Mouse (Mus musculus): Measurements from ENCODE around the gene Setd4. TPM values are rescaled to one million over a fixed set of nuclear protein-coding genes. Genes with fewer than 3 reads are reported as not detected.

Gene Setd4
- polyA plus RNA-seq (2012; rRNA removed), result 19.4 and 20.1 TPM in 2 replicates

GRCm38 (mm10) chr16:93603439-93604212 is at the start of gene Setd4:
TSS of gene Setd4 (minus strand) at chr16:93604063.

GRCm38 (mm10) chr16:93627761-93628400 is 24.0 kb upstream of the Setd4 start, which contains the start of gene Gm5678:
TSS of gene Gm5678 (plus strand) at chr16:93628097.

GRCm38 (mm10) chr16:93605553-93605952 is 1.7 kb upstream of the Setd4 start, which contains the start of gene Cbr1:
TSS of gene Cbr1 (plus strand) at chr16:93605853.

Other genes starting within 250 kb of the Setd4 start
- 170 and 174 TPM in 2 replicates for gene Cbr1, start 1.8 kb upstream of the Setd4 start, polyA plus RNA-seq (2012; rRNA removed)
- not detected in 2 replicates for gene Gm5678, start 24.0 kb upstream of the Setd4 start, polyA plus RNA-seq (2012; rRNA removed)
- gene Cbr3, start 79.2 kb upstream of the Setd4 start, polyA plus RNA-seq (2012; rRNA removed), result 0.82 and 2.4 TPM in 2 replicates
- gene Dop1b, start 107.8 kb upstream of the Setd4 start, polyA plus RNA-seq (2012; rRNA removed), result 42.8 and 46.0 TPM in 2 replicates
- 33.2 and 33.3 TPM in 2 replicates for gene Morc3, start 228.1 kb upstream of the Setd4 start, polyA plus RNA-seq (2012; rRNA removed)